ENCODE assay signal across 22 mouse cellular contexts in genomic region chr7:112864188-112864587, GRCm38 (mm10).
A peak's percentile ranks its signal among the peaks of the same experiment; 100 is the strongest.
DNase-seq lines count a peak whose midpoint lies in the region; ATAC-seq and TF ChIP-seq lines count a peak whose summit lies in the region.
"Had no signal": no experiment of that assay in that cellular context is flagged by ENCODE, and none has a peak within 500 bp of the region (broad histone marks: within the 10 kb centered on the region; RNA-seq: fewer than 3 reads in every experiment).

No protein-coding gene starts in this region.

- CTCF ChIA-PET in Patski (lab: Charles Lee), result interaction anchor here (1.2 to 1.5 kb wide), 2 partner anchors 10 to 15 kb away, joined by 4 to 7 read pairs; no protein-coding TSS in a partner anchor

- peaks cover 17% of the 10 kb centered on the region for H3K4me1 ChIP-seq in heart, embryonic 15.5 days (replicated peaks)
- H3K4me1 ChIP-seq in heart, embryonic 10.5 days, result peaks cover 37% of the 10 kb centered on the region

- H3K9me3 ChIP-seq in heart, embryonic 15.5 days (replicated peaks), result no peaks in the 10 kb centered on the region
- H3K9me3 ChIP-seq in heart, embryonic 10.5 days, result no peaks in the 10 kb centered on the region
- H3K9me3 ChIP-seq: embryonic facial prominence, embryonic 15.5 days; forebrain, embryonic 10.5 days; hindbrain, embryonic 13.5 days had no signal

- H3K27me3 ChIP-seq in heart, embryonic 15.5 days, result no peaks in the 10 kb centered on the region
- H3K27me3 ChIP-seq in heart, embryonic 10.5 days (ENCODE audit: insufficient read depth, poor library complexity, severe bottlenecking), result no peaks in the 10 kb centered on the region
- no peaks in the 10 kb centered on the region for H3K27me3 ChIP-seq in Patski
- H3K27me3 ChIP-seq: embryonic facial prominence, embryonic 15.5 days; hindbrain, embryonic 13.5 days had no signal

- ATAC-seq in heart, embryonic 15.5 days (replicated peaks; ENCODE audit: insufficient number of reproducible peaks, insufficient read depth, low FRiP score, low read depth), result no peak
- peak; percentile 61 for ATAC-seq in Patski
- ATAC-seq: forebrain, embryonic 14.5 days; hindbrain, postnatal 0 days had no signal

- no peak overlapping the region for H3K4me2 ChIP-seq in heart, embryonic 15.5 days
- H3K4me2 ChIP-seq: embryonic facial prominence, embryonic 15.5 days; hindbrain, embryonic 13.5 days had no signal

- WGBS in heart, embryonic 15.5 days, result 54% methylated on average over 8 of the region's 8 CpGs
- WGBS in heart, embryonic 10.5 days, result 78% methylated on average over 8 of the region's 8 CpGs

- no peak for DNase-seq in heart, embryonic 10.5 days (ENCODE audit: low spot score)
- no peak for DNase-seq in layer of hippocampus, adult 2 months (ENCODE audit: low spot score in 2 of 2)
- DNase-seq in layer of hippocampus, postnatal 25 days (ENCODE audit: extremely low spot score in 1 of 2, low spot score in 1 of 2), result no peak
- DNase-seq in Patski (ENCODE audit: low read depth, low spot score), result peak; percentile 22
- DNase-seq in lung, postnatal 10 days, result peak; percentile 16
- no peak for DNase-seq in spleen, adult 12 weeks (ENCODE audit: low spot score)
- no peak for DNase-seq in left cerebral cortex, adult 18-20 months (ENCODE audit: low spot score in 2 of 2)
- DNase-seq: adrenal gland, adult 8-10 months; adrenal gland, postnatal 36 days; cerebellum, adult 2 months; cerebellum, postnatal 10 days; embryo, embryonic 11 days; gastrocnemius, adult 2 months; gastrocnemius, postnatal 25 days; heart, adult 11 months had no signal

- in situ Hi-C loops in Patski (cut with MboI; ENCODE audit: low pct_unique_long_range_greater_than_20kb), result loop anchor here (10.0 kb wide), 1 partner anchor 79 kb away; no protein-coding TSS in a partner anchor

- H3K4me3 ChIP-seq in heart, embryonic 15.5 days, result no peak overlapping the region
- H3K4me3 ChIP-seq in heart, embryonic 10.5 days, result no peak overlapping the region
- H3K4me3 ChIP-seq in layer of hippocampus, adult 2 months, result no peak overlapping the region
- H3K4me3 ChIP-seq: embryonic facial prominence, embryonic 15.5 days; erythroblast, embryonic 14.5 days; forebrain, embryonic 10.5 days; gastrocnemius, adult 2 months; hindbrain, embryonic 13.5 days had no signal

- H3K36me3 ChIP-seq in heart, embryonic 15.5 days, result peaks cover 38% of the 10 kb centered on the region
- H3K36me3 ChIP-seq in heart, embryonic 10.5 days, result peaks cover 62% of the 10 kb centered on the region

- H3K27ac ChIP-seq in heart, embryonic 15.5 days, result peak overlapping the region; percentile 44; the same call in 1 of the 2 replicates
- no peak overlapping the region for H3K27ac ChIP-seq in heart, embryonic 10.5 days
- peak overlapping the region; percentile 18; the same call in 1 of the 2 replicates for H3K27ac ChIP-seq in layer of hippocampus, adult 2 months
- H3K27ac ChIP-seq: embryonic facial prominence, embryonic 15.5 days; forebrain, embryonic 10.5 days; hindbrain, embryonic 13.5 days; hindbrain, postnatal 0 days had no signal

- H3K9ac ChIP-seq in heart, embryonic 15.5 days, result no peak overlapping the region
- H3K9ac ChIP-seq: embryonic facial prominence, embryonic 15.5 days; hindbrain, embryonic 13.5 days had no signal

- no peak for TF ChIP-seq CTCF in layer of hippocampus, adult 2 months (conservative IDR thresholded peaks at IDR 0.05)
- no peak for TF ChIP-seq CTCF in Patski (IDR thresholded peaks at IDR 0.05)

- POLR2A ChIA-PET in Patski (lab: Charles Lee), result no interaction called here

Comparison
In these comparisons a context has a peak if more than half of its experiments do, and no peak if none do; other contexts are left out.
1. DNase-seq: peak in Patski (single experiment) and lung, postnatal 10 days (single experiment); none in heart, embryonic 10.5 days (single experiment), layer of hippocampus, adult 2 months (0 of 2), layer of hippocampus, postnatal 25 days (0 of 2), spleen, adult 12 weeks (single experiment) and left cerebral cortex, adult 18-20 months (0 of 2).